Mouse (Mus musculus): ENCODE data around the gene Adgra1. TPM values are rescaled to one million over a fixed set of nuclear protein-coding genes. Genes with fewer than 3 reads are reported as not detected.

The Adgra1 gene
- polyA plus RNA-seq, 1 experiment = not detected

DNA sequence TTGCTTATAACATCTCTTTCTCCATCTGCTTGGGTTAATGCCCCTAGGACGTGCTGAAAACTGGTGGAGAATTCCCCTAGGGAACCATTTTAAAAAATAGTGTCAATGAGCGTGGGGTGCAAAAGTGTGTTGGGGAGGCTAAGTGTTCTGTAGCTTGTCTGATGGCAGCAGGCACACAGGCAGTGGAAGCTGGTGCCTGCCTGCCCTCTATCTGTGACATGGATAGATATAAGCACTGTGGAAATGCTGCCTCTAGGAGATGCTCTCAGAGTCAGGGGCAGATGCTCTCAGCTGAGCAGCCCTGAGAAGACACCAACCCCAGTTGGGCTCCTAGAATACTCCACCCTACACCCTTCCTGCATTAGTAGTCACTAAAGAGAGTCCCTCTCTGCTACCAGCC is 11.1 kb downstream of the Adgra1 start:
- Histone ChIP-seq H3K9me3 (peaks cover 7% of the 10 kb centered on the region), H3K27me3 (replicated peaks) (peaks cover 38% of the 10 kb centered on the region), H3K4me3 (replicated peaks) (no peak overlapping the region), H3K36me3 (replicated peaks; ENCODE audit: low read length) (no peaks in the 10 kb centered on the region), H3K4me1 (no peaks in the 10 kb centered on the region)
- TF ChIP-seq FLI1 (IDR thresholded peaks at IDR 0.05; ENCODE audit: low read length) (no peak), GATA1 (IDR thresholded peaks at IDR 0.05; ENCODE audit: borderline replicate concordance, low read length) (no peak)

DNA sequence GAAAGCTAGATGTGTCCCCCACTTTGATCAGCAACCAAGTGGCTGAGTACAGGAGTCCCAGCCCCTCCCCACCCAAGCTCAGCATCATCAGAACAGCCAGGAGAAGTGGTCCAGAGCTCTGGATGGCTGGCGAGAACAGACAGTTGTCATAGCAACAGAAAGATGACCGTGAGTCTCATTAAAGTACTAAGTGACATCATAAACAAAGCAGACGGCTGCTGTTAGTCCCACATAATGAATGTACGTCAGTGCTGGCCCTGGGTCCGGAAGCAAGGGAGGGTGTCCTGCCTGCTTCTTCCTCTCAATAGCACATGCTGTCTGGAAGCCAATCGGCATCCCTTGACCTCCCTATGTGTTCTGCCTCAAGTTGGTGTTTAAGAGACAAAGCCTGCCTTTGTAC is 16.2 kb downstream of the Adgra1 start:
- H3K9me3 ChIP-seq = no peaks in the 10 kb centered on the region
- H3K27me3 ChIP-seq (replicated peaks) = peaks cover 39% of the 10 kb centered on the region
- no peak overlapping the region for H3K4me3 ChIP-seq (replicated peaks)
- no peaks in the 10 kb centered on the region for H3K4me1 ChIP-seq
- no peak for TF ChIP-seq GATA1 (IDR thresholded peaks at IDR 0.05; ENCODE audit: borderline replicate concordance, low read length)
- TF ChIP-seq FLI1 (IDR thresholded peaks at IDR 0.05; ENCODE audit: low read length) = no peak
- H3K36me3 ChIP-seq (replicated peaks; ENCODE audit: low read length) = no peaks in the 10 kb centered on the region

DNA sequence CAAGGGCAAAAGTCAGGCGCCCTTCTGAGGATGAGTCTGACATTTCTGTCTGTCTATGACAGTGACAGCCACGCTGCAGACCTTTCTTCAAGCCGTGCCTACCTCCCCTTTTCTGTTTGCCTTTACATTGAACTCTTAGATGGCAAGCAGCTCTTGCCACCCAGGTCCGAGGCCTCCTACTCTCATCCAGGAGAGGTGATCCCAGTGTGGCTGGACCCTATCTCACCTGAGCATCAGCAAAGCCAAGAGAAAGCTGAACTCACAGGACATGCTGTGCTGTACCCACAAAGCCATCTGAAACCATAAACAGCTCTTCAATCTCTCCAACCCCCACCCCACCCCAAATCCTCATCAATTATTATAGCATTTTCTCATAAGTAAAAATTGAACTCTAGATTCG is 16.7 kb downstream of the Adgra1 start:
- H3K9me3 ChIP-seq = no peaks in the 10 kb centered on the region
- no peak overlapping the region for H3K4me3 ChIP-seq (replicated peaks)
- peaks cover 36% of the 10 kb centered on the region for H3K27me3 ChIP-seq (replicated peaks)
- TF ChIP-seq FLI1 (IDR thresholded peaks at IDR 0.05; ENCODE audit: low read length) (no peak), GATA1 (IDR thresholded peaks at IDR 0.05; ENCODE audit: borderline replicate concordance, low read length) (no peak)
- no peaks in the 10 kb centered on the region for H3K36me3 ChIP-seq (replicated peaks; ENCODE audit: low read length)
- H3K4me1 ChIP-seq = no peaks in the 10 kb centered on the region

DNA sequence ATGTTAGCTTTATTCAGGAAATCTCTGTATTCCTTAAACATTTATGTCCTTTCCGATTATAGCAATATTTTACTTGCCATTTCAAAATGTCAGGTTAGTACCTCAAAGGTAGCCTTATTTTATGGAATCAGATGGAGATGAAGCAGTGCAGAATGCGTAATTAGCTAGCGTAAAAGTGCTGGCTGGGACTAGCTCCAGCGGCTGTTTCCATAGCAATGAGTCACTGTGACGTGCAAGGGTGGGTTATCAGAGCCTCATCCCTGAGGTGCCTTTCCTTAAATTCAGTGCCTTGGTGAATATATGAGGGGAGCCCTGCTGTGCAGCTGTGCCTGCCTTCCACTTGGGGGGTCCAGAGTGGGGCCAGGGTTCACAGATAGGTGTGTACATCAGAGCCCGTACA is 17.1 kb downstream of the Adgra1 start:
- H3K9me3 ChIP-seq = no peaks in the 10 kb centered on the region
- H3K4me3 ChIP-seq (replicated peaks) = no peak overlapping the region
- no peaks in the 10 kb centered on the region for H3K36me3 ChIP-seq (replicated peaks; ENCODE audit: low read length)
- no peak for TF ChIP-seq FLI1 (IDR thresholded peaks at IDR 0.05; ENCODE audit: low read length)
- 0 out of 3 replicates have a peak, but pooled peaks have one; percentile 9 for TF ChIP-seq GATA1 (IDR thresholded peaks at IDR 0.05; ENCODE audit: borderline replicate concordance, low read length)
- peaks cover 37% of the 10 kb centered on the region for H3K27me3 ChIP-seq (replicated peaks)
- H3K4me1 ChIP-seq = no peaks in the 10 kb centered on the region

DNA sequence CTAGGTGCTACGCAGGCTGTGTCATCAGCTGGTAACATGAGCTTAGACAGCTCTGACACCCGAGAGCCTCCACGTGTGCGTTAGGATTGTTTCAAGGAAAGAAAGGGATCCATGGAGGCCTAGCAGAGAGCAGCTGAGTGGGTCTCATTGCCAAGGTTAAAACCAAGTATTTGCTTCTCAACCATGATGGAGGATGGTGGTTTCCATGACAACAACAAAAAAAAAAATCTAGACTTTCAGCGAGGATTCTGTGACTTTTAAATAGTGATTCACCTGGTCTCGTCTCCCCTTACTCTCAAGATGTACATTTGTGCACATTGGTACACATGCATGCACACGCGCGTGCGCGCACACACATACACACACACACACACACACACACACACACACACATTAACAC is 21.3 kb downstream of the Adgra1 start:
- Histone ChIP-seq H3K36me3 (replicated peaks; ENCODE audit: low read length) (no peaks in the 10 kb centered on the region), H3K27me3 (replicated peaks) (peaks cover 31% of the 10 kb centered on the region), H3K4me3 (replicated peaks) (no peak overlapping the region), H3K9me3 (no peaks in the 10 kb centered on the region), H3K4me1 (no peaks in the 10 kb centered on the region)
- no peak for TF ChIP-seq FLI1 (IDR thresholded peaks at IDR 0.05; ENCODE audit: low read length)
- no peak for TF ChIP-seq GATA1 (IDR thresholded peaks at IDR 0.05; ENCODE audit: borderline replicate concordance, low read length)

DNA sequence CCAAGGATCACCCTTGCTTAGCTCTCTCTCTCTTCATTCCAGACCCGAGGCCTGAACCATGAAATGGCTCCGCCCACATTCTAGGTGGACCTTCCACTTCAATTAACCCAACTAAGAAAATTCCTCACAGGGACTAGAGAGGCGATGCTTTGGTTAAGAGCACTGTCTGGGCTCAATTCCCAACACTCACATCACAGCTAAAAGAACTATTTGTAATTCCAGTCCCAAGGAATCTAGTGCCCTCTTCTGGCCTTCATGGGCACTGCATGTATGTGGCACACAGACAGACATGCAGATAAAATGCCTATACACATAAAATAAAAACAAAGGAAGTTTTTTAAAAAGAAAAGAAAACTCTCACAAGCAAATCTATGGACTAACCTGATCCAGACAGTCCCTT is 27.4 kb downstream of the Adgra1 start:
- TF ChIP-seq GATA1 (IDR thresholded peaks at IDR 0.05; ENCODE audit: borderline replicate concordance, low read length) (no peak), FLI1 (IDR thresholded peaks at IDR 0.05; ENCODE audit: low read length) (no peak)
- peaks cover 28% of the 10 kb centered on the region for H3K27me3 ChIP-seq (replicated peaks)
- H3K4me1 ChIP-seq = no peaks in the 10 kb centered on the region
- H3K4me3 ChIP-seq (replicated peaks) = no peak overlapping the region
- no peaks in the 10 kb centered on the region for H3K36me3 ChIP-seq (replicated peaks; ENCODE audit: low read length)
- no peaks in the 10 kb centered on the region for H3K9me3 ChIP-seq

DNA sequence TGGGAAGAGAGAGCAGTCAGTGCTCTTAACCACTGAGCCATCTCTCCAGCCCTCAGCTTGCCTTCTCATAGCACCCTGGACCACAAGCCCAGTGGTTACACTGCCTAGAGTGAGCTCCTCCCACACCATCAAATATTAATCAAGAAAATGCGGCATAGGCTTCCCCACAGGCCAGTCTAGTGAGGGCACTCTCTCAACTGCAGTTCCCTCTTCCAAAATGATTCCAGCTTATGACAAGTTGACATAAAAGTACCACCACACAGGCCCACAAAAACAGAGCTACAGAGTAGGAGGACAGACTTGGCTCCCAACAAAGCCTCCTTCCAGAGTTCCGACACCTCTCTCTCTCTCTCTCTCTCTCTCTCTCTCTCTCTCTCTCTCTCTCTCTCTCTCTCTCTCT is 29.1 kb downstream of the Adgra1 start:
- H3K9me3 ChIP-seq = no peaks in the 10 kb centered on the region
- H3K36me3 ChIP-seq (replicated peaks; ENCODE audit: low read length) = no peaks in the 10 kb centered on the region
- no peak overlapping the region for H3K4me3 ChIP-seq (replicated peaks)
- peaks cover 28% of the 10 kb centered on the region for H3K27me3 ChIP-seq (replicated peaks)
- TF ChIP-seq FLI1 (IDR thresholded peaks at IDR 0.05; ENCODE audit: low read length) (no peak), GATA1 (IDR thresholded peaks at IDR 0.05; ENCODE audit: borderline replicate concordance, low read length) (no peak)
- H3K4me1 ChIP-seq = no peaks in the 10 kb centered on the region

DNA sequence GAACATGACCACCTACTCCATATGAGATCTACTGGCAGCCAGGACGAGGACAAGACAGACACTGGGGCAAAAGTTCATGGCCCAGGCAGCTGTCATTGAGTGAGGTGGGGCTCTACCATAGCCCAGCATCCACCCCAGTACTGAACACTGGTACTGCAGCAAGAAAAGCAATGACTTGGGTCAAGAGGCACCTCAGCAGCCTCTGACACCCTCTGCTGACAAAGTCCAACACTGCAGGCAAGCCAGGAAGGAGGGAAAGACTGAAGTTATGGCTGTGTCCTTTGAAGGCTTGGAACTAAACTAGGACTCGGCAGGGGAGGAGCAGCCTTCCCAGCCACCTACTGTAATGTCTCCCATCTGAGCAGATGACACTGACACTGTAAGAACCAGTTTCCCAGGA is 30.3 kb downstream of the Adgra1 start:
- Histone ChIP-seq H3K27me3 (replicated peaks) (peaks cover 31% of the 10 kb centered on the region), H3K36me3 (replicated peaks; ENCODE audit: low read length) (no peaks in the 10 kb centered on the region), H3K9me3 (no peaks in the 10 kb centered on the region), H3K4me3 (replicated peaks) (no peak overlapping the region), H3K4me1 (no peaks in the 10 kb centered on the region)
- TF ChIP-seq GATA1 (IDR thresholded peaks at IDR 0.05; ENCODE audit: borderline replicate concordance, low read length) = no peak
- TF ChIP-seq FLI1 (IDR thresholded peaks at IDR 0.05; ENCODE audit: low read length) = no peak

DNA sequence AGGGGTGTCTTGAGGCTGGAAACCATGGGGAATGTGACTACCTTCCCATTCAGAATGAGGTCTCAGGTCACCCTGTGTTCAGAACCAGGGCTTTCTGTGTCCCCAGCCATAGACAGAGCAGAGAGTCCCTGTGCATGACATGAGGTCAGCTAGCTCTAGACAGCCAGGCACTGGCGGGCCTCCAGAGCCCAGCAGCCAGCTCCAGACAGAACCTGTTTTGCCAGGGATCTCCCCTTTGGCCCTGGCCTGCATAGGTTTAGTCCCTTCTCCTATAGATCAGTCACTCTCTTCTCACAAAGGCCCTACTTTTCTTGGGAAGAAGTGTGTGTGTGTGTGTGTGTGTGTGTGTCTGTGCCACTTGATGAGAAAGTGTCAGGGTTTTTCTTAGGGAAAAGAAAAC is 30.9 kb downstream of the Adgra1 start:
- Histone ChIP-seq H3K4me3 (replicated peaks) (no peak overlapping the region), H3K36me3 (replicated peaks; ENCODE audit: low read length) (no peaks in the 10 kb centered on the region), H3K9me3 (no peaks in the 10 kb centered on the region), H3K4me1 (no peaks in the 10 kb centered on the region), H3K27me3 (replicated peaks) (peaks cover 31% of the 10 kb centered on the region)
- TF ChIP-seq FLI1 (IDR thresholded peaks at IDR 0.05; ENCODE audit: low read length) = no peak
- TF ChIP-seq GATA1 (IDR thresholded peaks at IDR 0.05; ENCODE audit: borderline replicate concordance, low read length) = no peak

DNA sequence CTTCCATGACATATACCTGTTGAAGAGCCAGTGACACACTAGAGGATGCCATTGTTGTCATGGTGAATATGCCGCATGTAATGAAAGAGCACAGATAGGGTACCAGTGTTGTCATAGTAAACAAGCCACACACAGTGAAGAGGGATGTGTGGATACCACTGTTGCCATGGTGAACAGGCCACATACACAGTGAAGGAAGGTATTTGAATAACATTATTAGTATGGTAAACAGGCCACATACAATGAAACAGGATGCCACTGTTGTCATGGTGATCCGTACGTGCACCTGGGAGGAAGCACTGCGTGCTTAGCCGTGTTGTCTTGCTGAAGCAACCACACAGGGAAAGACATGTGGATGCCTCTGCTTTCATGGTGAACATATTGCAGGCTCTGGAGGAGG is 37.0 kb downstream of the Adgra1 start:
- Histone ChIP-seq H3K4me1 (no peaks in the 10 kb centered on the region; the same call in 1 of the 2 replicates), H3K27me3 (replicated peaks) (peaks cover 31% of the 10 kb centered on the region), H3K4me3 (replicated peaks) (no peak overlapping the region), H3K9me3 (no peaks in the 10 kb centered on the region), H3K36me3 (replicated peaks; ENCODE audit: low read length) (no peaks in the 10 kb centered on the region)
- TF ChIP-seq FLI1 (IDR thresholded peaks at IDR 0.05; ENCODE audit: low read length) = no peak
- no peak for TF ChIP-seq GATA1 (IDR thresholded peaks at IDR 0.05; ENCODE audit: borderline replicate concordance, low read length)

All from megakaryocyte, embryonic 14.5 days (primary cell).